22 mouse cellular contexts compared by ENCODE assay signal in genomic region chr16:50489244-50489643, GRCm38 (mm10). TPM values are rescaled to one million over a fixed set of nuclear protein-coding genes. Genes with fewer than 3 reads are reported as not detected.
A peak's percentile ranks its signal among the peaks of the same experiment; 100 is the strongest.
DNase-seq lines count a peak whose midpoint lies in the region; ATAC-seq and TF ChIP-seq lines count a peak whose summit lies in the region.
"Had no signal": no experiment of that assay in that cellular context is flagged by ENCODE, and none has a peak within 500 bp of the region (broad histone marks: within the 10 kb centered on the region; RNA-seq: fewer than 3 reads in every experiment).

No protein-coding gene starts in this region.

- no peaks in the 10 kb centered on the region for H3K27me3 ChIP-seq in intestine, embryonic 16.5 days (replicated peaks; ENCODE audit: control insufficient read depth, insufficient read depth, low read length)
- H3K27me3 ChIP-seq in intestine, embryonic 15.5 days (replicated peaks): no peaks in the 10 kb centered on the region
- no peaks in the 10 kb centered on the region for H3K27me3 ChIP-seq in intestine, postnatal 0 days (replicated peaks; ENCODE audit: control insufficient read depth, insufficient read depth, low read length)
- H3K27me3 ChIP-seq: CH12.LX, Patski had no signal

- intact Hi-C loops in heart, postnatal 36 days (cut with DNase I): no loop called here

- peak; percentile 58 for ATAC-seq in intestine, embryonic 16.5 days
- ATAC-seq in intestine, embryonic 15.5 days: no peak
- peak; percentile 75 for ATAC-seq in intestine, postnatal 0 days
- ATAC-seq: activated CD4-positive, CD25-positive, alpha-beta regulatory T cell, adult 4 months; CD4-positive, CD25-positive, alpha-beta regulatory T cell, adult 4 months; Patski had no signal

- H3K27ac ChIP-seq in intestine, embryonic 16.5 days (ENCODE audit: low read length): no peak overlapping the region
- no peak overlapping the region for H3K27ac ChIP-seq in intestine, embryonic 15.5 days
- H3K27ac ChIP-seq in intestine, postnatal 0 days (ENCODE audit: low read depth, low read length): no peak overlapping the region

- DNase-seq in heart, adult 11 months: peak; percentile 35
- no peak for DNase-seq in heart, postnatal 36 days
- peak; percentile 84 for DNase-seq in yolk sac, embryonic 10.5 days (ENCODE audit: low spot score)
- no peak for DNase-seq in kidney, postnatal 4 days
- DNase-seq in left cerebral cortex, adult 9 months (ENCODE audit: low spot score in 2 of 2): no peak
- DNase-seq: adrenal gland, adult 2 months; adrenal gland, adult 8-10 months; adrenal gland, postnatal 10 days; adrenal gland, postnatal 14 days; adrenal gland, postnatal 25 days; adrenal gland, postnatal 36 days; B cell, adult 2 months; cerebellum, adult 11 months; cerebellum, adult 11-12 months had no signal

- no peak overlapping the region for H3K4me3 ChIP-seq in intestine, embryonic 16.5 days (ENCODE audit: low read length)
- H3K4me3 ChIP-seq in intestine, embryonic 15.5 days (replicated peaks): no peak overlapping the region
- no peak overlapping the region for H3K4me3 ChIP-seq in intestine, postnatal 0 days (ENCODE audit: low read depth, low read length)

- no peak overlapping the region for H3K9ac ChIP-seq in intestine, embryonic 16.5 days (ENCODE audit: low read depth, low read length)
- no peak overlapping the region for H3K9ac ChIP-seq in intestine, embryonic 15.5 days
- no peak overlapping the region for H3K9ac ChIP-seq in intestine, postnatal 0 days (ENCODE audit: low read depth, low read length)

- no peaks in the 10 kb centered on the region for H3K36me3 ChIP-seq in intestine, embryonic 16.5 days (ENCODE audit: control insufficient read depth, insufficient read depth, low read length)
- no peaks in the 10 kb centered on the region for H3K36me3 ChIP-seq in intestine, embryonic 15.5 days
- H3K36me3 ChIP-seq in intestine, postnatal 0 days (ENCODE audit: control insufficient read depth, insufficient read depth): no peaks in the 10 kb centered on the region
- H3K36me3 ChIP-seq: G1E had no signal

- no peak overlapping the region for H3K4me2 ChIP-seq in intestine, embryonic 16.5 days (ENCODE audit: low read depth, low read length)
- no peak overlapping the region for H3K4me2 ChIP-seq in intestine, embryonic 15.5 days (replicated peaks)
- no peak overlapping the region for H3K4me2 ChIP-seq in intestine, postnatal 0 days (replicated peaks; ENCODE audit: low read depth)

- no peaks in the 10 kb centered on the region for H3K9me3 ChIP-seq in intestine, embryonic 16.5 days (ENCODE audit: control insufficient read depth, low read length)
- no peaks in the 10 kb centered on the region for H3K9me3 ChIP-seq in intestine, embryonic 15.5 days
- H3K9me3 ChIP-seq in intestine, postnatal 0 days (ENCODE audit: control insufficient read depth): no peaks in the 10 kb centered on the region
- H3K9me3 ChIP-seq: G1E had no signal

- TF ChIP-seq CTCF in intestine, postnatal 0 days (IDR thresholded peaks at IDR 0.05; ENCODE audit: low read depth): no peak

- no peaks in the 10 kb centered on the region for H3K4me1 ChIP-seq in intestine, embryonic 16.5 days (ENCODE audit: control insufficient read depth, insufficient read depth, low read length)
- H3K4me1 ChIP-seq in intestine, embryonic 15.5 days (replicated peaks): no peaks in the 10 kb centered on the region
- no peaks in the 10 kb centered on the region for H3K4me1 ChIP-seq in intestine, postnatal 0 days (replicated peaks; ENCODE audit: control insufficient read depth, insufficient read depth, low read length)

- 84% methylated on average over 6 of the region's 6 CpGs for WGBS in intestine, embryonic 16.5 days
- 80% methylated on average over 6 of the region's 6 CpGs for WGBS in intestine, embryonic 15.5 days
- 66% methylated on average over 6 of the region's 6 CpGs for WGBS in intestine, postnatal 0 days

RNA-seq across cellular contexts. Expression of gene Bbx, which starts 57.1 kb away (rescaled TPM):
- 10 to 100 TPM; 11.2 to 16.6 TPM for total RNA-seq in heart, postnatal 36 days (2021)
- 28.8 and 30.7 TPM in 2 replicates for polyA plus RNA-seq in intestine, embryonic 16.5 days (2015; fragmentation: Nextera tagmentation; extraction: Ambion mirVana)
- polyA plus RNA-seq in intestine, embryonic 15.5 days (2015; fragmentation: Nextera tagmentation; extraction: Ambion mirVana): 33.8 and 36.0 TPM in 2 replicates
- polyA plus RNA-seq in intestine, postnatal 0 days (2015; fragmentation: Nextera tagmentation; extraction: Ambion mirVana): 14.6 and 17.8 TPM in 2 replicates

Comparison
In these comparisons a context has a peak if more than half of its experiments do, and no peak if none do; other contexts are left out.
1. DNase-seq: peak in heart, adult 11 months (single experiment) and yolk sac, embryonic 10.5 days (single experiment); none in heart, postnatal 36 days (0 of 2), kidney, postnatal 4 days (0 of 2) and left cerebral cortex, adult 9 months (0 of 2).